Mouse (Mus musculus): ENCODE measurements around the gene Rab11fip4. TPM values are rescaled to one million over a fixed set of nuclear protein-coding genes. Genes with fewer than 3 reads are reported as not detected.

The Rab11fip4 gene
- polyA plus RNA-seq, 1 experiment from 2014 or later, result 23.3 TPM

DNA sequence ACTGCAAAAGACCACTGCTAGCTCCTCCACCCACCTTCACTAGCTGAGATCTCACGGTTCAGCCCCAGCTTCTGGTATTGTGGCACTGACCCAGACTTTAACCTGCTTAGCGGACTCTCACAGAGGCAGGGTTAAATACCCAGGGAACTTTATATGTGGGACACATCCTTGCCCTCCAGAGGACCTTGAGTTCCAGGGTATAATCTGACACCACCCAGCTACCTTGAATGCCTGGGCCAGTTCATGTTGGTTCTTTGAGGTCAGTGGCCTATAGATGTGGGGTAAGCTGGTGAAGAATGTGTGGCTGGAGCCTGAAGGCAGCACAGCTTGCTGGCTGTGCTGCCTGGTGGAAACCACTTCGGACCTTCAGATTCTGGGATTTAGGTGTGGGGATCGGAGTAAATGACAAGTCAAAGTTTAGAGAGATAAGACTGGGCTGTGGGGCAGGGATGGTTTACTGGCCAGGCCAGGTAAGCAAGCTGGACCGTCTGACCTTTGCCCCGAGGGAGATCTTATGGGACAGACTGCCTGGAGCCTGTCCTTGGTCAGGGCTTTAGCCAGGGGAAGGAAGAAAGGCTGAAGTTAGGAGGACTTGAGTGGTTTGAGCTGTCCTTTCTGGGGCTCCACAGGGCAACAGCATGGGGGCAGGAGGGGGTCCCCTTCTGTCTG is 71.0 kb downstream of the Rab11fip4 start:
- Histone ChIP-seq H3K27me3 (ENCODE audit: poor library complexity, severe bottlenecking) (peaks cover 18% of the 10 kb centered on the region), H3K4me1 (peaks cover 72% of the 10 kb centered on the region), H3K36me3 (replicated peaks) (no peaks in the 10 kb centered on the region; the same call in 1 of the 2 replicates), H3K27ac (peak overlapping the region; percentile 91), H3K4me3 (peak overlapping the region; percentile 69), H3K9me3 (no peaks in the 10 kb centered on the region)
- DNase-seq (ENCODE audit: extremely low spot score, low spot score), result no peak
- 53% methylated on average over 6 of the region's 6 CpGs for WGBS

DNA sequence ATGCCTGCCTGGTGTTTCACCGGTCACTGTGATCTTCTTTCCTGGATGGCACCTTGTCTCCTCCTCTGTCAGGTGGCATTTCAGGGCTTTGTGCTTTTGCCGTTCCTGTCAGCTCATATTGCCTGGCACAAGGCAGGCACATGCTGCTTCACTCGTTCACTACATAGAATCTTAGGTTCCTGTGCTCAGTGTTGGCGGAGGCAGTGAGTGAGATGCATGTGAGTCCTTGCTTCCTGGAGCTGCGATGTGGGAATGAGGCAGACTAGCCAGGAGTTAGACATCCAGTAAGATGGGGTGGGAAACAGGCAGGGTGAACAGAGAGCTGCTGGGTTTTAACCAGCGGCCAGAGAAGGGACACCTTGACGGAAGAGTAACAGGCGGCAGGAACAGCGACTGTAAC is 72.1 kb downstream of the Rab11fip4 start:
- peaks cover 18% of the 10 kb centered on the region for H3K27me3 ChIP-seq (ENCODE audit: poor library complexity, severe bottlenecking)
- no peak overlapping the region; the same call in 1 of the 2 replicates for H3K4me3 ChIP-seq
- H3K27ac ChIP-seq, result no peak overlapping the region
- no peak for DNase-seq (ENCODE audit: extremely low spot score, low spot score)
- H3K4me1 ChIP-seq, result peaks cover 72% of the 10 kb centered on the region
- no peaks in the 10 kb centered on the region for H3K9me3 ChIP-seq
- peaks cover 6% of the 10 kb centered on the region for H3K36me3 ChIP-seq (replicated peaks)
- 93% methylated on average over 9 of the region's 9 CpGs for WGBS

DNA sequence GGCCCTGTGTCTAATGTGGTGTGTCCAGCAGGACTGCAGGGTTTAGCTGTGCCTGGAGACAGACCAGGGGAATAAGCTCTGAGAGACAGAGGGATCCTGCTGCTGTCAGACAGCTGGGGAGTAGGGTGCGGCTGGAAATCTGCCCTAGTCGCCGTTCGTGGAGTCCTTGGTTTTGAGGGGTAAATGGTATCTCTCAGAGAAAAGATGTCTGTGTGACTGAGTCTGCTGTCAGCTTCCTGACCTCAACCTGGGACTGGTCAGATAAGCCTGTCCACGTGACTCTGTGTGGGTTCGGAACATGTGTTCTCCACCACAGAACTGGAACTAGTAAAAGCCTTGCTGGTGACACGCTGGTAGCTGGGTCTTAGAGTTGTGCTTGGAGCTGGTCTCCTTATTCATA is 72.6 kb downstream of the Rab11fip4 start:
- no peak for DNase-seq (ENCODE audit: extremely low spot score, low spot score)
- WGBS, result 91% methylated on average over 7 of the region's 7 CpGs
- no peak overlapping the region for H3K27ac ChIP-seq

GRCm38 (mm10) chr11:79666544-79666943 is 75.5 kb downstream of the Rab11fip4 start:
- Histone ChIP-seq H3K9me3 (no peaks in the 10 kb centered on the region), H3K36me3 (replicated peaks) (peaks cover 12% of the 10 kb centered on the region), H3K4me1 (peaks cover 87% of the 10 kb centered on the region), H3K4me3 (no peak overlapping the region), H3K27ac (peak overlapping the region; percentile 5), H3K27me3 (ENCODE audit: poor library complexity, severe bottlenecking) (peaks cover 8% of the 10 kb centered on the region)
- WGBS, result 90% methylated on average over 8 of the region's 8 CpGs
- no peak for DNase-seq (ENCODE audit: extremely low spot score, low spot score)

More for the DNA sequence above, 72.6 kb downstream of the Rab11fip4 start:
- Histone ChIP-seq H3K9me3 (no peaks in the 10 kb centered on the region), H3K4me1 (peaks cover 76% of the 10 kb centered on the region), H3K4me3 (no peak overlapping the region; the same call in 1 of the 2 replicates), H3K36me3 (replicated peaks) (peaks cover 10% of the 10 kb centered on the region), H3K27me3 (ENCODE audit: poor library complexity, severe bottlenecking) (peaks cover 18% of the 10 kb centered on the region)

DNA sequence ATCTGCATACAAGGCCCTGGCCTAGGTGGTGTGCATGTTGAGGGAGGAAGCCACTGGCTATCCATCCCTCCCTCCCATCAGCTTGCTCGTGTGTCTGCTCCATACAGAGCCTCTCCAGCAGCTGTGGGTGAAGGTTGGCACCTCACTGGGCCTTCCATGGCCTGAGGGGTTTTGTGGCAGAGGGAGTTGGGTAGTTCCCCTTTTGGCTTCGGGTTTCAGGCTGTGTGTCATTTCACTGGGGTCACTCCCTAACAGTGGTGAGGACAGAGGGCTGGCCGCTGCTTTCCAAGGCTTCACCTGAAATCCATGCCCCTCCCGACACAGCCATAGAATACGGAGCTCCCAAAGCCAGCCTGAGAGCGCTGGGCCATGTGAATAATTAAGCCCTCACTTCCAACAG is 78.2 kb downstream of the Rab11fip4 start:
- no peak for DNase-seq (ENCODE audit: extremely low spot score, low spot score)
- no peaks in the 10 kb centered on the region for H3K27me3 ChIP-seq (ENCODE audit: poor library complexity, severe bottlenecking)
- peaks cover 81% of the 10 kb centered on the region for H3K4me1 ChIP-seq
- peak overlapping the region; percentile 78 for H3K27ac ChIP-seq
- 55% methylated on average over 6 of the region's 6 CpGs for WGBS
- no peak overlapping the region for H3K4me3 ChIP-seq
- no peaks in the 10 kb centered on the region for H3K9me3 ChIP-seq
- peaks cover 12% of the 10 kb centered on the region for H3K36me3 ChIP-seq (replicated peaks)

DNA sequence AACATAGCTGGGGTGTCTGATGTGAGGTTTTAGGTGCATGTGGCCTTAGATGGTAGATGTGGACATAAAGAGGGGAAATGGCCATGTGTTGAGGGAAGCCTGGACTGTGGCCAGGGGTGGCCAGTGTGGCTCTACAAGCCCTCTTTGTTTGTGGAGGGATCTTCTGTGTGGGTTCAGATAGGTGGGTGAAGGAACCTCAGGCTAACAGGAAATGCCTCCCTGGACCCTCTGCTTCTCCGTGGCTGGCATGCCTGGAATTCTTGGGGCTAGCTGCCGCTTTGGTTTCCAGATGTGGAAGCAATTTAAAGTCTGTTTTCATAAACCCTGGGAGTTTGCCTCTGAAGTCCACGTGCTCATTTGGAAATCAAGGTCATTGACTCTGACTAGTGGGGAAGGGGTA is 78.9 kb downstream of the Rab11fip4 start:
- H3K36me3 ChIP-seq (replicated peaks), result peaks cover 12% of the 10 kb centered on the region
- no peaks in the 10 kb centered on the region for H3K9me3 ChIP-seq
- no peaks in the 10 kb centered on the region for H3K27me3 ChIP-seq (ENCODE audit: poor library complexity, severe bottlenecking)
- DNase-seq (ENCODE audit: extremely low spot score, low spot score), result peak; percentile 33
- 52% methylated on average over 3 of the region's 3 CpGs for WGBS
- peaks cover 82% of the 10 kb centered on the region for H3K4me1 ChIP-seq
- H3K27ac ChIP-seq, result peak overlapping the region; percentile 78
- H3K4me3 ChIP-seq, result no peak overlapping the region

DNA sequence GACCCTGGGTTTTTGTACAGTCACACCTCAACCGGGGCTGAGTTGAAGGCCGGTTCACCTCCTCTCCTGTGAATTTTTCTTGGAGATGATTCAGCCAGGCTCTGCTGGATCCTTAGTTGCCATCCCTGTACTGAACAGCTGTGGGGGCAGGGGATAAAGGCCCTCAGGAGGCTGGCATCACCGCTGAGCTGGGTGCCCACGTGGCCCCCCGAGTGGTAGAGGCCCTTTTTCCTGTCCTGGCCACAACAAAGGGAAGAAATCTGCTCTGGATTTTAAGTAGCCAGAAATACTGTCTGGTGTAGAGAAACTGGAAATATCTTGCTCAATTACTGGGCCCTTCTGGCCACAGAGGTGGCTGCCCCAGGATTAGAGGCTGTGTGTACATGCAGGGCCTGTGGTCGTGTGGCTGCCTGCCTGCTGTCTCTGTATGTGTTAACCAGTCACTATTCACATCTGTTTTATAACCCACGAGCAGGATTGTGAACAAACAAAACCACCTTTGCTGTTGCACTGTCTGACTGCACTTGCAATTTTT is 79.5 kb downstream of the Rab11fip4 start:
- Histone ChIP-seq H3K36me3 (replicated peaks) (peaks cover 12% of the 10 kb centered on the region), H3K27me3 (ENCODE audit: poor library complexity, severe bottlenecking) (no peaks in the 10 kb centered on the region), H3K9me3 (no peaks in the 10 kb centered on the region), H3K4me3 (no peak overlapping the region), H3K4me1 (peaks cover 82% of the 10 kb centered on the region), H3K27ac (peak overlapping the region; percentile 78)
- WGBS, result 74% methylated on average over 7 of the region's 7 CpGs
- DNase-seq (ENCODE audit: extremely low spot score, low spot score), result no peak

DNA sequence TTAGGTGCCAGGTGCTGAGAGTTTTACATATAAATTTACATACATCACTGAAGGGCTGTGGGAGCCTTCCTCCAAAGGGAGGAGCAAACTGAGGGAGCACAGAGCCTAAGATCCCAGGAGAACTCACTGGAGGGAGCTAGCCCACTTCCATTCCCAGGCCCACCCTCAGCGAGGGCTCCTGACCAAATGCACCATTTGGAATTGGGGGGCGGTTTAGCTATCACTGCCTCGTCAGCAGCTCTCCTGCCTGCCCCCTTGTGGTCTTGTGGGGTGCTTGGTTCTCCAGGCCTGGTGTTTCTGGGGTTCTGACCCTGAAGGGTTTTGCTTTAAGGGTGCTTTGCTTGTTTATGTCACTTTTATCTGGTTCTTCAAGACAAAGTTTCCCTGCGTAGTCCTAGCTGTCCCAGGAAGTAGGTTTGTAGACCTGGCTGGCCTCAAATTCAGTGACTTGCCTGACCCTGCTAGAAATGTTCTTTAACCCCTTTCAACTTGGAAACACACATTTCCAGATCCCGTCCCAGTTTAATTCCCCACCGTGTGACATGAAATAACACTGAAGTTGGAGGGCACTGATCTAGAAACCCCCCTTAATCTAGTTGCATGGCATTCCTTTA is 80.8 kb downstream of the Rab11fip4 start:
- 54% methylated on average over 6 of the region's 6 CpGs for whole genome bisulfite sequencing
- Histone ChIP-seq H3K4me1 (peaks cover 76% of the 10 kb centered on the region), H3K9me3 (no peaks in the 10 kb centered on the region), H3K27ac (peak overlapping the region; percentile 64), H3K27me3 (ENCODE audit: poor library complexity, severe bottlenecking) (no peaks in the 10 kb centered on the region), H3K36me3 (replicated peaks) (peaks cover 12% of the 10 kb centered on the region), H3K4me3 (no peak overlapping the region)
- no peak for DNase-seq (ENCODE audit: extremely low spot score, low spot score)

GRCm38 (mm10) chr11:79673072-79673471 is 82.1 kb downstream of the Rab11fip4 start:
- Histone ChIP-seq H3K27ac (peak overlapping the region; percentile 44), H3K4me1 (peaks cover 76% of the 10 kb centered on the region), H3K9me3 (no peaks in the 10 kb centered on the region), H3K36me3 (replicated peaks) (peaks cover 7% of the 10 kb centered on the region), H3K27me3 (ENCODE audit: poor library complexity, severe bottlenecking) (no peaks in the 10 kb centered on the region), H3K4me3 (no peak overlapping the region)
- WGBS, result 83% methylated on average over 5 of the region's 5 CpGs
- DNase-seq (ENCODE audit: extremely low spot score, low spot score), result no peak

GRCm38 (mm10) chr11:79673717-79674116 is 82.7 kb downstream of the Rab11fip4 start:
- peaks cover 72% of the 10 kb centered on the region for H3K4me1 ChIP-seq

GRCm38 (mm10) chr11:79674231-79674630 is 83.2 kb downstream of the Rab11fip4 start:
- WGBS, result 74% methylated on average over 3 of the region's 3 CpGs
- DNase-seq (ENCODE audit: extremely low spot score, low spot score), result no peak
- Histone ChIP-seq H3K27me3 (ENCODE audit: poor library complexity, severe bottlenecking) (no peaks in the 10 kb centered on the region), H3K27ac (peak overlapping the region; percentile 44; the same call in 1 of the 2 replicates), H3K4me1 (peaks cover 67% of the 10 kb centered on the region), H3K4me3 (no peak overlapping the region), H3K36me3 (replicated peaks) (no peaks in the 10 kb centered on the region; the same call in 1 of the 2 replicates), H3K9me3 (no peaks in the 10 kb centered on the region)

More at GRCm38 (mm10) chr11:79673717-79674116, 82.7 kb downstream of the Rab11fip4 start:
- Histone ChIP-seq H3K27me3 (ENCODE audit: poor library complexity, severe bottlenecking) (no peaks in the 10 kb centered on the region), H3K4me3 (no peak overlapping the region), H3K27ac (peak overlapping the region; percentile 44), H3K36me3 (replicated peaks) (peaks cover under 1% of the 10 kb centered on the region; the same call in 1 of the 2 replicates), H3K9me3 (no peaks in the 10 kb centered on the region)
- 74% methylated on average over 8 of the region's 8 CpGs for WGBS
- no peak for DNase-seq (ENCODE audit: extremely low spot score, low spot score)

GRCm38 (mm10) chr11:79674632-79675031 is 83.6 kb downstream of the Rab11fip4 start:
- Histone ChIP-seq H3K27ac (0 out of 2 replicates have a peak overlapping the region, but pooled peaks have one; percentile 20), H3K27me3 (ENCODE audit: poor library complexity, severe bottlenecking) (no peaks in the 10 kb centered on the region), H3K4me1 (peaks cover 67% of the 10 kb centered on the region), H3K9me3 (no peaks in the 10 kb centered on the region), H3K36me3 (replicated peaks) (no peaks in the 10 kb centered on the region; the same call in 1 of the 2 replicates), H3K4me3 (no peak overlapping the region)
- 90% methylated on average over 7 of the region's 7 CpGs for WGBS
- DNase-seq (ENCODE audit: extremely low spot score, low spot score), result no peak

- H3K27ac ChIP-seq, result no peak overlapping the region
- H3K4me1 ChIP-seq, result peaks cover 62% of the 10 kb centered on the region
- 82% methylated on average over 12 of the region's 12 CpGs for WGBS
These were observed 84.3 kb downstream of the Rab11fip4 start for GRCm38 (mm10) chr11:79675285-79675684.

More at GRCm38 (mm10) chr11:79675285-79675684, 84.3 kb downstream of the Rab11fip4 start:
- Histone ChIP-seq H3K4me3 (no peak overlapping the region), H3K27me3 (ENCODE audit: poor library complexity, severe bottlenecking) (no peaks in the 10 kb centered on the region), H3K36me3 (replicated peaks) (no peaks in the 10 kb centered on the region; the same call in 1 of the 2 replicates), H3K9me3 (no peaks in the 10 kb centered on the region)
- no peak for DNase-seq (ENCODE audit: extremely low spot score, low spot score)

Data from forebrain, embryonic 10.5 days (tissue).